Mouse (Mus musculus) midbrain, embryonic 14.5 days (tissue): ENCODE measurements around the gene Stxbp5l. TPM values are rescaled to one million over a fixed set of nuclear protein-coding genes. Genes with fewer than 3 reads are reported as not detected.

ENCODE experiments used
- ATAC-seq: fragments of 200-750 bp; cut with Nextera tagmentation; 2 replicates; pipeline ENCODE4 v1.8.0; 2017; ENCODE audit warnings: moderate number of reproducible peaks, moderate library complexity; ENCODE audit not compliant: low FRiP score, low TSS enrichment
- DNase-seq: peaks from one replicate; pipeline ENCODE4 v3.0.0-alpha.2; 2015
- H3K27ac ChIP-seq: fragments of 300-500 bp; sonication (generic); replicated peaks from 2 replicates; pipeline ENCODE4 v1.5.1; 2014; ENCODE audit warnings: mild to moderate bottlenecking, low read depth, low read length, moderate library complexity
- H3K27me3 ChIP-seq: fragments of 300-500 bp; sonication (generic); 2 replicates; pipeline ENCODE4 v1.6.1; 2014; ENCODE audit warnings: low read length, control low read depth, mixed read lengths; ENCODE audit not compliant: control insufficient read depth, insufficient read depth
- H3K36me3 ChIP-seq: fragments of 300-500 bp; sonication (generic); 2 replicates; pipeline ENCODE4 v1.6.1; 2014; ENCODE audit warnings: low read length, control low read depth; ENCODE audit not compliant: control insufficient read depth, insufficient read depth
- H3K4me1 ChIP-seq: fragments of 300-500 bp; sonication (generic); 2 replicates; pipeline ENCODE4 v1.6.1; 2014; ENCODE audit warnings: mild to moderate bottlenecking, antibody characterized with exemption, low read length, control low read depth; ENCODE audit not compliant: control insufficient read depth, insufficient read depth
- H3K4me2 ChIP-seq: fragments of 300-500 bp; sonication (generic); 2 replicates; pipeline ENCODE4 v1.6.1; 2014; ENCODE audit warnings: mild to moderate bottlenecking, low read length, moderate library complexity
- H3K4me3 ChIP-seq: fragments of 300-500 bp; sonication (generic); replicated peaks from 2 replicates; pipeline ENCODE4 v1.5.1; 2014; ENCODE audit warnings: low read depth, low read length
- H3K9ac ChIP-seq: fragments of 300-500 bp; sonication (generic); replicated peaks from 2 replicates; pipeline ENCODE4 v1.6.1; 2014; ENCODE audit warnings: mild to moderate bottlenecking, low read length, moderate library complexity
- H3K9me3 ChIP-seq: fragments of 300-500 bp; sonication (generic); 2 replicates; pipeline ENCODE4 v1.6.1; 2016; ENCODE audit warnings: low read length, control low read depth, mixed read lengths; ENCODE audit not compliant: control insufficient read depth
- WGBS: fragments of 180-500 bp; shearing (Covaris S2); extraction: QIAGEN DNeasy Blood & Tissue Kit; methylation state at CpG from one replicate; pipeline ENCODE4 v1.1.7; 2014; 5-methylcytosine and 5-hydroxymethylcytosine counted together
- polyA plus RNA-seq: library from polyadenylated mRNA; unstranded; fragments of >200 nt; fragmentation: Nextera tagmentation; extraction: Ambion mirVana; gene quantifications from 2 replicates; pipeline ENCODE4 v1.2.1, GENCODE M21; 2014

Gene Stxbp5l
- 16.0 and 16.7 TPM in 2 replicates for polyA plus RNA-seq

GRCm38 (mm10) chr16:37384821-37385344 lies at the start of gene Stxbp5l:
Gene Stxbp5l (minus strand): TSS chr16:37384962.
- Histone ChIP-seq H3K4me1 (no peaks in the 10 kb centered on the region), H3K27me3 (no peaks in the 10 kb centered on the region; the same call in 1 of the 2 replicates), H3K4me3 (peak within 1 kb of the TSS; percentile 73), H3K36me3 (no peaks in the 10 kb centered on the region), H3K27ac (peak within 1 kb of the TSS; percentile 58), H3K9me3 (no peaks in the 10 kb centered on the region), H3K9ac (peak within 1 kb of the TSS; percentile 74), H3K4me2 (peak within 1 kb of the TSS; percentile 77)
- peak; percentile 97 for ATAC-seq
- WGBS = 0% methylated on average over 33 of the region's 33 CpGs
- DNase-seq = peak; percentile 95

- Histone ChIP-seq H3K27me3 (no peaks in the 10 kb centered on the region), H3K4me1 (no peaks in the 10 kb centered on the region), H3K4me2 (no peak overlapping the region), H3K36me3 (no peaks in the 10 kb centered on the region), H3K9me3 (no peaks in the 10 kb centered on the region), H3K9ac (no peak overlapping the region), H3K4me3 (no peak overlapping the region), H3K27ac (no peak overlapping the region)
- WGBS = 78% methylated on average over 5 of the region's 5 CpGs
- no peak for DNase-seq
- no peak for ATAC-seq
Observed at GRCm38 (mm10) chr16:37433418-37434204, 48.8 kb upstream of the Stxbp5l start.

GRCm38 (mm10) chr16:37425434-37425833 lies 40.7 kb upstream of the Stxbp5l start:
- H3K27me3 ChIP-seq = no peaks in the 10 kb centered on the region
- no peak overlapping the region for H3K9ac ChIP-seq
- ATAC-seq (no peak), DNase-seq (no peak)
- WGBS = 83% methylated on average over 1 of the region's 1 CpGs
- no peak overlapping the region for H3K4me2 ChIP-seq
- no peaks in the 10 kb centered on the region for H3K9me3 ChIP-seq
- no peak overlapping the region for H3K4me3 ChIP-seq
- H3K4me1 ChIP-seq = no peaks in the 10 kb centered on the region
- H3K27ac ChIP-seq = no peak overlapping the region
- H3K36me3 ChIP-seq = no peaks in the 10 kb centered on the region

GRCm38 (mm10) chr16:37422874-37423273 lies 38.1 kb upstream of the Stxbp5l start:
- ATAC-seq (no peak), DNase-seq (no peak)
- H3K9me3 ChIP-seq = no peaks in the 10 kb centered on the region
- H3K36me3 ChIP-seq = no peaks in the 10 kb centered on the region
- 77% methylated on average over 5 of the region's 5 CpGs for WGBS
- H3K4me3 ChIP-seq = no peak overlapping the region
- H3K27me3 ChIP-seq = no peaks in the 10 kb centered on the region
- H3K4me1 ChIP-seq = no peaks in the 10 kb centered on the region
- H3K9ac ChIP-seq = no peak overlapping the region
- no peak overlapping the region for H3K27ac ChIP-seq
- H3K4me2 ChIP-seq = no peak overlapping the region

- no peak for ATAC-seq
- no peak overlapping the region for H3K4me3 ChIP-seq
Observed at GRCm38 (mm10) chr16:37421851-37422250, 37.1 kb upstream of the Stxbp5l start.

GRCm38 (mm10) chr16:37420512-37420911 lies 35.8 kb upstream of the Stxbp5l start:
- WGBS = 89% methylated on average over 2 of the region's 2 CpGs
- H3K36me3 ChIP-seq = no peaks in the 10 kb centered on the region
- ATAC-seq = no peak

More at GRCm38 (mm10) chr16:37421851-37422250, 37.1 kb upstream of the Stxbp5l start:
- DNase-seq = no peak
- Histone ChIP-seq H3K4me2 (no peak overlapping the region), H3K9me3 (no peaks in the 10 kb centered on the region), H3K9ac (no peak overlapping the region), H3K27ac (no peak overlapping the region), H3K4me1 (no peaks in the 10 kb centered on the region), H3K36me3 (no peaks in the 10 kb centered on the region), H3K27me3 (no peaks in the 10 kb centered on the region)
- 93% methylated on average over 3 of the region's 3 CpGs for WGBS

GRCm38 (mm10) chr16:37405536-37405935 lies 20.8 kb upstream of the Stxbp5l start:
- no peak for ATAC-seq
- no peak overlapping the region for H3K4me2 ChIP-seq
- H3K36me3 ChIP-seq = no peaks in the 10 kb centered on the region
- DNase-seq = no peak
- H3K9ac ChIP-seq = no peak overlapping the region
- H3K4me1 ChIP-seq = no peaks in the 10 kb centered on the region
- H3K9me3 ChIP-seq = no peaks in the 10 kb centered on the region
- 76% methylated on average over 4 of the region's 4 CpGs for WGBS
- H3K4me3 ChIP-seq = no peak overlapping the region
- H3K27ac ChIP-seq = no peak overlapping the region
- H3K27me3 ChIP-seq = no peaks in the 10 kb centered on the region

More at GRCm38 (mm10) chr16:37420512-37420911, 35.8 kb upstream of the Stxbp5l start:
- no peak for DNase-seq
- no peaks in the 10 kb centered on the region for H3K27me3 ChIP-seq
- H3K4me1 ChIP-seq = no peaks in the 10 kb centered on the region
- H3K4me2 ChIP-seq = no peak overlapping the region
- no peaks in the 10 kb centered on the region for H3K9me3 ChIP-seq
- no peak overlapping the region for H3K27ac ChIP-seq
- no peak overlapping the region for H3K4me3 ChIP-seq
- H3K9ac ChIP-seq = no peak overlapping the region

GRCm38 (mm10) chr16:37404922-37405321 lies 20.2 kb upstream of the Stxbp5l start:
- Histone ChIP-seq H3K4me3 (no peak overlapping the region), H3K9ac (no peak overlapping the region), H3K9me3 (no peaks in the 10 kb centered on the region), H3K27ac (no peak overlapping the region), H3K36me3 (no peaks in the 10 kb centered on the region), H3K4me2 (no peak overlapping the region), H3K27me3 (no peaks in the 10 kb centered on the region), H3K4me1 (no peaks in the 10 kb centered on the region)
- ATAC-seq (no peak), DNase-seq (no peak)
- 52% methylated on average over 1 of the region's 1 CpGs for WGBS

- DNase-seq = no peak
- Histone ChIP-seq H3K4me2 (no peak overlapping the region), H3K4me1 (no peaks in the 10 kb centered on the region), H3K27me3 (no peaks in the 10 kb centered on the region), H3K4me3 (no peak overlapping the region), H3K27ac (no peak overlapping the region), H3K36me3 (no peaks in the 10 kb centered on the region), H3K9ac (no peak overlapping the region), H3K9me3 (no peaks in the 10 kb centered on the region)
- ATAC-seq = no peak
Observed at GRCm38 (mm10) chr16:37389964-37390363, 5.2 kb upstream of the Stxbp5l start.
